Mouse (Mus musculus): ENCODE measurements around the gene Kcnd3.

Kcnd3 gene

GRCm38 (mm10) chr3:105721681-105722201 lies 269.6 kb downstream of the Kcnd3 start:
- DNase-seq (ENCODE audit: low spot score in 2 of 2) = no peak

DNA sequence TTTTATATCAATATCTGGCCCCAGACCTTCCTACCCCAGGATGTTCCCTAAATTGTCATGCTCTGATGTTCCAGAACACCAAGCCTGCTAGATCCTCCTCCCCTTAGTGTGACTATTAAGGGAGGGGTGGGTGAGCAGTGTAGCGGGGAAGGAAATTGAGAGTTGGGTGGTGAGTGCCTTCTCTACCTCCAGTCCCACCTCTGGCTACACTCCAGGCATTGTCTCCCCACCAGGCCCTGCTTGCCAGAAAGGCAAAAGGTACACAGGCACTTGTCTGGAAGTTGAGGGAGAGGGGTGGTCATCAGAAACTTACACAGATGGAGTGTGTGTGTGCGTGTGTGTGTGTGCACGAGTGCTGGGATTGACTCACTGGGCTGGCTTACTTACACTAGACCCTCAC lies 270.4 kb downstream of the Kcnd3 start:
- DNase-seq (ENCODE audit: low spot score in 2 of 2) = no peak

All from frontal cortex, postnatal 14 days (tissue).